Mouse (Mus musculus) neural tube, embryonic 14.5 days (tissue): ENCODE measurements around the gene Scrt2. TPM values are rescaled to one million over a fixed set of nuclear protein-coding genes. Genes with fewer than 3 reads are reported as not detected.
A peak's percentile ranks its signal among the peaks of the same experiment; 100 is the strongest.

Experiments used
- ATAC-seq: fragments of 200-750 bp; cut with Nextera tagmentation; 2 replicates; pipeline ENCODE4 v1.8.0; 2017; ENCODE audit warnings: low read depth, mild to moderate bottlenecking, moderate TSS enrichment, moderate library complexity
- H3K27ac ChIP-seq: fragments of 300-500 bp; sonication (generic); 2 replicates; pipeline ENCODE4 v1.5.1; 2014; ENCODE audit warnings: low read depth, mild to moderate bottlenecking, control low read depth, low read length, moderate library complexity, mixed read lengths
- H3K27me3 ChIP-seq: fragments of 300-500 bp; sonication (generic); 2 replicates; pipeline ENCODE4 v1.6.1; 2014; ENCODE audit warnings: low read length; ENCODE audit not compliant: control insufficient read depth, insufficient read depth
- H3K36me3 ChIP-seq: fragments of 300-500 bp; sonication (generic); 2 replicates; pipeline ENCODE4 v1.6.1; 2014; ENCODE audit warnings: low read length, mixed read lengths; ENCODE audit not compliant: control insufficient read depth, insufficient read depth
- H3K4me1 ChIP-seq: fragments of 300-500 bp; sonication (generic); 2 replicates; pipeline ENCODE4 v1.6.1; 2014; ENCODE audit warnings: low read length; ENCODE audit not compliant: control insufficient read depth, insufficient read depth
- H3K4me2 ChIP-seq: fragments of 300-500 bp; sonication (generic); 2 replicates; pipeline ENCODE4 v1.6.1; 2014; ENCODE audit warnings: mild to moderate bottlenecking, low read depth, low read length, control low read depth
- H3K4me3 ChIP-seq: fragments of 300-500 bp; sonication (generic); 2 replicates; pipeline ENCODE4 v1.5.1; 2014; ENCODE audit warnings: low read depth, low read length, control low read depth, mixed read lengths
- H3K9ac ChIP-seq: fragments of 300-500 bp; sonication (generic); replicated peaks from 2 replicates; pipeline ENCODE4 v1.6.1; 2014; ENCODE audit warnings: low read depth, mild to moderate bottlenecking, control low read depth, low read length, mixed read lengths
- H3K9me3 ChIP-seq: fragments of 300-500 bp; sonication (generic); 2 replicates; pipeline ENCODE4 v1.6.1; 2016; ENCODE audit warnings: low read length; ENCODE audit not compliant: control insufficient read depth
- WGBS: fragments of 180-500 bp; shearing (Covaris S2); extraction: QIAGEN DNeasy Blood & Tissue Kit; methylation state at CpG from one replicate; pipeline ENCODE4 v1.1.7; 2014; 5-methylcytosine and 5-hydroxymethylcytosine counted together
- polyA plus RNA-seq: library from polyadenylated mRNA; unstranded; fragments of >200 nt; fragmentation: Nextera tagmentation; extraction: Ambion mirVana; gene quantifications from 2 replicates; pipeline ENCODE4 v1.2.1, GENCODE M21; 2014

Scrt2 gene
- polyA plus RNA-seq, 1 experiment from 2014 or later: 15.7 TPM

DNA sequence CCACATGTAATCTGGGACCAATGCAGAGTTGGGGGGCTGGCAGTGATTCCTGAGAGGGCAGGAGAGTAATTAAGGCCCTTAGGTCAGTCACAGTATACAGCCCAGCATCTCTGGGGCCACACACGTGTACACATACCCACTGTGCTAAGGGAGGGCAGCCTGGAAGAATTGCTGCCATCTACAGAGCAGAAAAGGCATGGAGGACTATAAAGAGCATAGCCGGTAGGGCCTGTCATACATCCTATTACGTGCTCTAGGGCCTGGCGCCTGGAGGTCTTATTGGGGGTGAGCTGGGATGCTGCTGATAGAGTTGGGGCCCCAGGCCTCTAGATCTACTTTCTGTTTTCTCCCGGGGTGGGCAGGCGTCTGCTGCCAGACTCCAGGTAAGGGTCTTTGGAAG, 5.1 kb downstream of the Scrt2 start:
- Histone ChIP-seq H3K9ac (peak overlapping the region; percentile 17; the same call in 1 of the 2 replicates), H3K4me3 (peak overlapping the region; percentile 10; the same call in 1 of the 2 replicates), H3K36me3 (peaks cover 11% of the 10 kb centered on the region), H3K27ac (0 out of 2 replicates have a peak overlapping the region, but pooled peaks have one; percentile 30), H3K27me3 (no peaks in the 10 kb centered on the region), H3K4me1 (peaks cover 41% of the 10 kb centered on the region), H3K9me3 (no peaks in the 10 kb centered on the region), H3K4me2 (peak overlapping the region; percentile 95)
- ATAC-seq: no peak
- WGBS: 47% methylated on average over 6 of the region's 6 CpGs

DNA sequence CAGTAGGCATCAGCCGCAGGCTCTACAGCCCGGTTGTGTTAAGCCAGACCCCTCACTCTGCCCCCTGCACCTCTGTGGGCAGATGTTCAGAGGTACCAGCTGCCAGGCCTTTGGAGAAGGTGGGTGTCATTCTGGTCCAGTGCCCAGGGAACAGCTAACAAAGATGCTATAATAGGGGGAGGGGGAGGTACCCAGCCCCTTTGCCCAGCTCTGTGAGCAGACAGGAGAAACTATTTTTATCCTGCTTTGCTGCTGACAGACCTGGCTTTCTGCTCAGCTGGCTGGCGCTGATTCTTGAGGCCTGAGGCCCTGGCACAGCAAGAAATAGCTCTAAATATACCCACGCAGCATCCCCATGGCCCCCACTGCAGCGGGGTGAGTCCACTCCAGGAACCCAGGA, 5.8 kb downstream of the Scrt2 start:
- 45% methylated on average over 5 of the region's 5 CpGs for WGBS
- Histone ChIP-seq H3K27me3 (no peaks in the 10 kb centered on the region), H3K4me2 (peak overlapping the region; percentile 95), H3K4me1 (peaks cover 41% of the 10 kb centered on the region), H3K4me3 (peak overlapping the region; percentile 10; the same call in 1 of the 2 replicates), H3K27ac (peak overlapping the region; percentile 30; the same call in 1 of the 2 replicates), H3K9ac (peak overlapping the region; percentile 26; the same call in 1 of the 2 replicates), H3K9me3 (no peaks in the 10 kb centered on the region), H3K36me3 (peaks cover 11% of the 10 kb centered on the region)
- no peak for ATAC-seq

DNA sequence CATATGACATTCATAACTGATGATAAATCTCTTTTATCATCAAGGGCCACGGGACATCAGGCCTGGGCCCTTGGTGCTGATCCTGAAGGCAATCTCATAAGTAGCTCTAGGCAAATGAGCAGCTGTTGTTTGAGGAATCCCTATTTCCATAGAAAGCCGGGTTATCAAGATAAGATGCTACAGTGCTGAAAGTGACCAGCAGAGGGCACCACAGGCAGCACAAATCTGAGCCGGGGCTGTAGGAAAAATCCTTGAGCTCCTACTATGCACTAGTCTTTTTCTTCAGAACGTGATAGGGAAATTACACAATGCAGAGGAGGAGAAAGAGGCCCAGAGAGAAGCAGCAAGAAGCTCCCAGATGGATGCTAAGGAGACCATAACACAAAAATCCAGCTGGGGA, 7.7 kb downstream of the Scrt2 start:
- H3K27ac ChIP-seq: 0 out of 2 replicates have a peak overlapping the region, but pooled peaks have one; percentile 23
- H3K9ac ChIP-seq: no peak overlapping the region
- H3K36me3 ChIP-seq: peaks cover 11% of the 10 kb centered on the region
- no peak overlapping the region for H3K4me3 ChIP-seq
- ATAC-seq: no peak
- no peaks in the 10 kb centered on the region for H3K27me3 ChIP-seq
- no peaks in the 10 kb centered on the region for H3K9me3 ChIP-seq
- H3K4me2 ChIP-seq: no peak overlapping the region
- peaks cover 48% of the 10 kb centered on the region for H3K4me1 ChIP-seq
- WGBS: 5% methylated on average over 4 of the region's 4 CpGs

DNA sequence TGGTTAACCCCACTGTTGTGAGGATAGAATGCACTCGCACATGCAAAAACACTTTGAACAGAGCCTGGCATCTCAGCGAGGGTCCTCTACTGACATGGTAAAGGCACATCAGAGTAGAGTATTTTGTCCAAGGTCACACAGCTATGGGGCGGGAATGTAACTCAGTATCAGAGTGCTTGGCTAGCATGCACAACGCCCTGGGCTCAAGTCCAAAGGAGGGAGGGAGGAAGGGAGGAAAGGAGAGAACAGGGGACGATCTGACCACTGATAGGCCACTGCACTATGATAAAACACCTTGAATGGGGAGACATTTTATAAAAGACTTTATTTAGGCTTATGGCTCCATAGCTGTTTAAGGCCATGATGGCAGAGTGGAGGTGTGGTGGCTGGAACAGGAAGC, 8.3 kb downstream of the Scrt2 start:
- Histone ChIP-seq H3K4me3 (no peak overlapping the region), H3K36me3 (peaks cover 11% of the 10 kb centered on the region), H3K27me3 (no peaks in the 10 kb centered on the region), H3K4me2 (no peak overlapping the region), H3K27ac (0 out of 2 replicates have a peak overlapping the region, but pooled peaks have one; percentile 23), H3K9ac (no peak overlapping the region), H3K9me3 (no peaks in the 10 kb centered on the region), H3K4me1 (peaks cover 44% of the 10 kb centered on the region)
- no peak for ATAC-seq
- 82% methylated on average over 5 of the region's 5 CpGs for WGBS

DNA sequence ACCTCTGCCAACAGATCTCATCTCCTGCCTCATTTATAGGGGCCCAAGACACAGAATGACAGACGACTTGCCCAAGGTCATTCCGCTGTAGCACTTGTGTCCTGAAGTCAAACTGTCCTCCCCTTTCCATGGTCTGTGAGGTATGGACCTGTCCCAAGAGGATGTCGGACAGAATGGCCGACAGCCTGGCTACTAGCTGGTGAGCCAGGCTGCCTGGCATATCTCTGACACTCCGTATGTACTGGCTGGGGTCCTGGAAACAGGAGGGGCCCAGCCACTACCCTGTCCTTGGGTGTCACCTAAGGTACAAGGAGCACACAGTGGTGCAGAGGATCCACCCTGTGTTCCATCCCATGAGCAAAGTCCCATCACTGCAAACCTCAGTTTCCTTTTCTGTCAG, 9.2 kb downstream of the Scrt2 start:
- Histone ChIP-seq H3K9ac (no peak overlapping the region), H3K36me3 (peaks cover 10% of the 10 kb centered on the region), H3K27me3 (no peaks in the 10 kb centered on the region), H3K9me3 (no peaks in the 10 kb centered on the region), H3K4me1 (peaks cover 43% of the 10 kb centered on the region), H3K4me2 (no peak overlapping the region), H3K4me3 (no peak overlapping the region), H3K27ac (no peak overlapping the region)
- ATAC-seq: no peak
- WGBS: 71% methylated on average over 5 of the region's 5 CpGs

DNA sequence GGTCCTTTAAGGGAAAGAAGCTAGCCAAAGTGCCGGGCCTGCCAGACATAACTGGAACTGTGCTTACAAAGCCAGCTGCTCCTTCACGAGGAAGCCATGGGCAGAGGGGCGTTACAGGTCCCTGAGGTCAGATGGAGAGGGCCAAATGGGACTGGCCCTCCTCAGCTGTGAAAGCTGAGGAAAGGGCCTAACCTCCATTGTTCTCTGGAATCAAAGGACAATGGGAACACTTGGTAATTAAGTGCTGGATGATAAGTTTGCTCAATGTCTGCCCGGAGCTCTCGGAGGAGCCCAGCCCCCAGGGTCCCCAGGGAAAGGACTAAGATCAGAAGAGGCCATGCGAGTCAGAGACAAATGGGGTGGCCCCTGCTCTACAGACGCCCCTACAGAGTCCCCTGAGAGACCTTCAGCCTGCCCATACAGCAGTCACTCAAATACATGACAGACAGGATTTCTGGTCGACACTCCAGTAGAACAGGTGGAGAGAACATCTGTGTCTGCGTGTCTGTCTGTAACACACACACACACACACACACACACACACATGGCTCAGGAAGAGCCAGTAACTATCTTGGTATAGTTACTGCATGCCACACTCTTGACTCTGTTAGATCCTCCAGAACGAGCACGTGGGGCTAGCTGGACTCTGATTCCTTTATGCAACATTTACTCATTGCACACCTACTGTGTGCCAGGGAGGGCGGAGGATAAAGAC, 10.2 kb downstream of the Scrt2 start:
- Histone ChIP-seq H3K36me3 (peaks cover 5% of the 10 kb centered on the region; the same call in 1 of the 2 replicates), H3K4me1 (peaks cover 33% of the 10 kb centered on the region), H3K4me2 (no peak overlapping the region), H3K9ac (no peak overlapping the region), H3K27ac (peak overlapping the region; percentile 35; the same call in 1 of the 2 replicates), H3K27me3 (no peaks in the 10 kb centered on the region), H3K9me3 (no peaks in the 10 kb centered on the region), H3K4me3 (no peak overlapping the region)
- 16% methylated on average over 12 of the region's 12 CpGs for WGBS
- ATAC-seq: no peak

DNA sequence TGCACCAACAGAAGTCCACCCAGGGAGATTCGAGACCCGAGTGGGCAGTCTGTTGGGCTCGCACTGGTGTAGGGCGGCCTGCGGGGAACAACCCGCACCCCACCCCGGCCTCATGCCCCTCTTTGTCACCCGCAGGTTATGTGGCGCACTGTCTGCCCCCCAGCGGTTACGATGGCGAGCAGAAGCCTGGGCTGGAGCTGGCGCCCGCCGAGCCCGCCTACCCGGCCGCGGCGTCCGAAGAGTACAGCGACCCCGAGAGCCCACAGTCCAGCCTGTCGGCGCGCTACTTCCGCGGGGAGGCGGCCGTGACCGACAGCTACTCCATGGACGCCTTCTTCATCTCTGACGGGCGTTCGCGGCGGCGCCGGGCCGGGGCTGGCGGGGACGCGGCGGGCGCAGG, 11.6 kb downstream of the Scrt2 start:
- Histone ChIP-seq H3K27ac (peak overlapping the region; percentile 39), H3K9ac (no peak overlapping the region; the same call in 1 of the 2 replicates), H3K27me3 (no peaks in the 10 kb centered on the region), H3K4me2 (peak overlapping the region; percentile 29; the same call in 1 of the 2 replicates), H3K9me3 (no peaks in the 10 kb centered on the region), H3K4me1 (peaks cover 19% of the 10 kb centered on the region), H3K4me3 (peak overlapping the region; percentile 20), H3K36me3 (peaks cover 5% of the 10 kb centered on the region; the same call in 1 of the 2 replicates)
- no peak for ATAC-seq
- WGBS: 4% methylated on average over 34 of the region's 45 CpGs

DNA sequence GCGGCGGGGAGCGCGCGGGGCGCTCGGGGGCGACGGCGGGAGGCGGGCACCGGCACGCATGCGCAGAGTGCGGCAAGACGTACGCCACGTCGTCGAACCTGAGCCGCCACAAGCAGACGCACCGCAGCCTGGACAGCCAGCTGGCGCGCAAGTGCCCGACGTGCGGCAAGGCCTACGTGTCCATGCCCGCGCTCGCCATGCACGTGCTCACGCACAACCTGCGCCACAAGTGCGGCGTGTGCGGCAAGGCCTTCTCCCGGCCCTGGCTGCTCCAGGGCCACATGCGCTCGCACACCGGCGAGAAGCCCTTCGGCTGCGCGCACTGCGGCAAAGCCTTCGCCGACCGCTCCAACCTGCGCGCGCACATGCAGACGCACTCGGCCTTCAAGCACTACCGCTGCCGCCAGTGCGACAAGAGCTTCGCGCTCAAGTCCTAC, 12.0 kb downstream of the Scrt2 start:
- Histone ChIP-seq H3K4me1 (peaks cover 19% of the 10 kb centered on the region), H3K9me3 (no peaks in the 10 kb centered on the region), H3K4me3 (peak overlapping the region; percentile 20), H3K27me3 (no peaks in the 10 kb centered on the region), H3K4me2 (peak overlapping the region; percentile 29; the same call in 1 of the 2 replicates), H3K9ac (peak overlapping the region; percentile 21), H3K36me3 (peaks cover 5% of the 10 kb centered on the region; the same call in 1 of the 2 replicates), H3K27ac (peak overlapping the region; percentile 18; the same call in 1 of the 2 replicates)
- 3% methylated on average over 52 of the region's 60 CpGs for WGBS
- ATAC-seq: no peak

DNA sequence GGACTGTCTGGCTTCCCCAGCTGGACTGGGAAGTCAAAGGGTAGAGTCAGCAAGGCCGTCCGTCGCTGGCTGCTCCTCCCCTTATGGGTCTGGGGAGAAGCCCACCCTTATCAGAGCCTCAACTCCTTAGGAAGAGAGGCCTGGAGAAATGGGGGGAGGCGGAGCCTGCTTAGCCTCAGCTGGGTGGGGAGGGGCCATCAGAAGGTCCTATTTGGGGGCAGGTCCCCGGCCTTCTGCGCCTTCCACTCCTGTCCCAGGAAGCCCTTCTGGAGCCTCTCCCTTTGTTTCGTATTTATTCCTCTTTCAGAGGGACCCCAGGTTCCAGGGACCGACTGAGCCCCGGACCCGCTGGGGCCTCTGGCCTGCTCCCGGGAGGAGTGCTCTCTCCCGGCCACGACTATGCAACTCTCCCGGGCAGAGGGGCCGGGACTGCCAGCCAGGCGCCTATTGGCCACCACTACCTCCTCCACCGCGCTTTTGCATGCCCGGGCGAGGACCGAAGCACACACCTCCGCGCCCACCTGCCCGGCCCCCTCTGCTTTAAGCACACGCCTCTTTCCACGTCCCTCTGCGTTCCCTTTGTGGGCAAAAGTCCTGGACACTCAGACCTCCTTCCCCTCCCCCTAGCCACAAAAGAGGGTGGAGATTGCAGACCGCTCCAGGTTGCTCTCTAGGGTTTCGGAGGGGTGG, 13.7 kb downstream of the Scrt2 start:
- ATAC-seq: no peak
- Histone ChIP-seq H3K9ac (no peak overlapping the region), H3K9me3 (no peaks in the 10 kb centered on the region), H3K27ac (peak overlapping the region; percentile 23; the same call in 1 of the 2 replicates), H3K36me3 (no peaks in the 10 kb centered on the region), H3K27me3 (no peaks in the 10 kb centered on the region), H3K4me3 (no peak overlapping the region), H3K4me1 (peaks cover 19% of the 10 kb centered on the region), H3K4me2 (no peak overlapping the region)
- 6% methylated on average over 29 of the region's 29 CpGs for WGBS
